Mouse (Mus musculus): ENCODE measurements around the gene Hist1h4h.
A peak's percentile ranks its signal among the peaks of the same experiment; 100 is the strongest.
"Not testable (repeated sequence)": the region's sequence is repeated elsewhere in the genome, so short reads cannot be mapped to it uniquely, and the experiment has no call there.

Hist1h4h gene

DNA sequence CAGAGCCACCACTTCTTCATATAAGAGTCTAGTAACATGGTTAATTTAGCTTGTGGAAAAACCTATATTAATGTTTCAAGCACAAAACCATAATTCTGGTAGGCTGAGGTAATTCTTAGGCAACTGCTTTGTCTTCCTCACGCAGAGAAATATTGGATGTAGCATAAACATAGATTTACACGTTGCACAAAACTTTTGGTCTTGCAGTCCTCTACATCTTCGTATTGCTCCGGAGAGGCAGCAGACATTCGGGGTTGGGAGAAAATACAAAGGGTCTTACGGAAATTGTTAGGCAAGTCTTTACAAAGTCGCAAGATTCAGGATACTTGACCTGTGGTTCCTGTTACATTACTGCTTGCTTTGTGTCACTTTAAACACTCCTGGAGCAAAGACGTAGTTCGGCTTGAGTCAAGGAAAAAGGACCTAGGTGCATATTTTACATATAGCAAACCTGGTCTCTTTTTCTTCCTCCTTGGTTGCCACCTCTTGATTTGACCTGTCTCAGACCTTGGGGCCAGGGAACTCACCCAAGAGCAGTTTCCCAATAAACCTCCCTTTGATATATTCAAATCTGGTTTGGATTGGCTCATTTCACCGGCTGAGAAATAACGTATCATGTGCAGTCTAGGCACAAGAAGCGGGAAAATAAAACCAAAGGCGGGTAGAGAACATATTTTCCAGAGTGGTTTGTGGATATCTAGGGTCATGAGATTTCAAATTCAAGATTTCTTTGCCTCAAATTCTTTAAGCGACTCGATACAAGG lies 3.7 kb downstream of the Hist1h4h start:
- peak; percentile 45 for ATAC-seq (ENCODE audit: low TSS enrichment)

DNA sequence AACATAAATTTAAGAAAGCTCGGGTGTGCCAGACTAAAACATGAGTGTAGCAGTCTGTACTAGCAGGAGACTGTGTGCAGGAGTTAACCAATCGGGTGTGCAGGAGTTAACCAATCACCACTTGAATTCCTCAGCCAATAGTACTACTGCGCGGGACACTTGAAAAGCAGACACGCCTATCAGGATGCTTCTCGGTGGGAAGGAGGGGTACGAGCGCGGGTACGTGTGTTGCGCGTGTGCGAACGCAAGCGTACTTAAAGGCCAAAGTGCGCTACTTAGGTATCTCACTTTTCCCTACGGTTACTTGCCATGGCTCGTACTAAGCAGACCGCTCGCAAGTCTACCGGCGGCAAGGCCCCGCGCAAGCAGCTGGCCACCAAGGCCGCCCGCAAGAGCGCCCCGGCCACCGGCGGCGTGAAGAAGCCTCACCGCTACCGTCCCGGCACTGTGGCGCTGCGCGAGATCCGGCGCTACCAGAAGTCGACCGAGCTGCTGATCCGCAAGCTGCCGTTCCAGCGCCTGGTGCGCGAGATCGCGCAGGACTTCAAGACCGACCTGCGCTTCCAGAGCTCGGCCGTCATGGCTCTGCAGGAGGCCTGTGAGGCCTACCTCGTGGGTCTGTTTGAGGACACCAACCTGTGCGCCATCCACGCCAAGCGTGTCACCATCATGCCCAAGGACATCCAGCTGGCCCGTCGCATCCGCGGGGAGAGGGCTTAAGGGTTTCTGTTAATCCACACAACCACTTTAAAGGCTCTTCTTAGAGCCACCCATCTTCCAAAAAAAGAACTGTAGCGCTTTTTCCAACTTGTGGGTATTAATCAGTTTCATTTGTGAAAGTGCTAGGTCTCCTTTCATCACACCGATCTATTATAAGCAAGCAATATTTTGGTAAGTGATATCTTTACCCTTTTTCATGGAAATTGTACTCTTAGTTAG lies 4.6 kb downstream of the Hist1h4h start, which contains the start of gene Hist1h3g:
Hist1h3g (plus strand) TSS at position 286 of the 939 bp plus-strand sequence.
- ATAC-seq (ENCODE audit: low TSS enrichment), result peak; percentile 87

DNA sequence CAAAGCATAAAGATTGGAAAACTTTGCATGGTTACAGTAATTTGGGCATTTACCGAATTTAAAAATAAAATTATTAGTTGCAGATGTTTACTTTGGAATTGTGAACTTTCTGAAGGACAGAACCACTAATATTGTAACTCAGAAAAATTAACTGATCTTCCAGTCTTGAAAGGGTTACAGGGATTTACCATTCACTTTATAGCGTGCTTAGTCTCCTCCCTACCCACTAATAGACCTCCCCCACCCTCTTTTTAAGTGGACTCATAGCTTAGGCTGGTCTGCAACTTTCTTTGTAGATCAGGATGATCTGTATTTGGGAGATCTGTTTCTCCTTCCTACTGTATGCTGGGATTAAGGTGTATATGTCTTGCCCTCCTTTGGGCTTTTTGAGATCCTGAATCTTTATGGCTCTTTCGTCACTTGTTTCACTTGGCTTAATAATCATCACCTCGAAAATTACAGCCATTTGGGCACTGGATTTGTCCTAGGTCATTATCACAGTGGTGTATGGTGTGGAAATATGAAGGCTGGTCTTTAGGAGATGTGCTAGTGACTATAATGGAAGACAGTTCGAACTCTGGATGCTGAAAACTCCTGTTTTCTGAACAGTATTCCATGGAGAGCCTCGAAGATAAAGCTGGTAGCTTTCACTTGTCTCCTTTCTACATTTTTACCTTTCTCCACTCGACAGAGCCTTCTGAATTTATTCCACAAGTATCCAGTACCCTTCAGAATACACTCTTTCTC lies 5.4 kb downstream of the Hist1h4h start:
- no peak for ATAC-seq (ENCODE audit: low TSS enrichment)

DNA sequence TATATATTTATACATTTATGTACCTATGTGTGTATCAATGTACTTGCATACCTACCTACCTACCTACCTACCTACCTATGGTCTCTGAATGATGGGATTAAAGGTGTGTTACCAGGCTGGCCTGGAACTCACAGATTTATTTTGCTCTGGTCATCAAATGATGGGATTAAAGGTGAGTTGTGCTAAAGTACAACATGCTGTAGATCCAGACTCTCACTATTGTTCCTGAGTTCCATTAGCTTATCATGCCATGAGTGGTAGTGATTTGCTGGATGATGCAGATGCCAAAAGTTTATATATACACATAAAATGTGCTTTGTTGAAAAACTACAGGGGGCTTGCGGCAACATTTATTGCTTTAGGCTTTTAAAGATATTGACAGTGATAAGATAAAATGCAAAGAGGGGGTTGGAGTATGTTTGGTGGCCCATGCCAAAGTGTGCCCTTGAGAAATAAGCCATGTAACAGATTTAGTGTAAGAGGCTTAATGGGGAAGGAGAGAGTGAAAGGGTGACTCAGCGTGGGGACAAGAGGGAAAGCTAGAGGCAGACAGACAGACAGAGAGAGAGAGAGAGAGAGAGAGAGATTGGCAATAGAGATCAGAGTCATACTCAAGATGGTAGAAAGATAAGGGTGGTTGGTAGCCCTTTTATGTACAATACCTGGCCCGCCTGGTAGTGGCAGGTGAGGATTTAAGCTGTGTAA lies 6.3 kb downstream of the Hist1h4h start:
- no peak for ATAC-seq (ENCODE audit: low TSS enrichment)

DNA sequence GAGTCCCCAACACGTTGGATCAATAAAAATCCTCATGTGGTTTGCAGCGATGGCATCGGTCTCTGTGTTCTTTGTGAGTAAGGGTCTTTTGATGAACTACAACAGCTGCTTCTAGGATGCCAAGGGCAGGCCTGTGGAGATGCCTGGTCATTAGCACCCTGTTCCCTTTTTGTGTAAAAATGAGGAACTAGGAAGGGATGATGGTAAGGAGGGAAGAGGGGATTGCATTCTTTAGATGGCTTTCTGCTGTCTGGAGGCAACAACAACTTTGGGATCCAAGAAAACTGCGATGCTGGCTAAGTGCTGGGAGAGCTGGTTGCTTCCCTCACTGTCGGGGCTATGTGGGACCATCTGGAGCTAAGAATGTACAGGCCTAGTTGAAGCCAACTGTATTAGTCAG lies 7.4 kb downstream of the Hist1h4h start:
- ATAC-seq (ENCODE audit: low TSS enrichment), result no peak

DNA sequence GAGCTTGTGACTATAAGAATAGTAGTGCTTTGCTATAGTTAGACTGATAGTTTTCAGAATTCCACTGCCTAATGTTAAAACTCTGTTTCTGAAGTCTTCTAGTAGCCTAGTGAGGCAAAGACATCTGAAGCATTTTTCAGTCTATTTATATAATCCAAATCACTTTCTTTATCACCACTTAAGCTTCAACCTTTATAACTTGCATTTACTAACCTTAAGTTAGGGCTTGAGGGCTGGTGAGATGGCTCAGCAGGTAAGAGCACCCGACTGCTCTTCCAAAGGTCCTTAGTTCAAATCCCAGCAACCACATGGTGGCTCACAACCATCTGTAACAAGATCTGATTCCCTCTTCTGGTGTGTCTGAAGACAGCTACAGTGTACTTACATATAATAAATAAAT lies 9.0 kb downstream of the Hist1h4h start:
- not testable (repeated sequence) for ATAC-seq (ENCODE audit: low TSS enrichment)

DNA sequence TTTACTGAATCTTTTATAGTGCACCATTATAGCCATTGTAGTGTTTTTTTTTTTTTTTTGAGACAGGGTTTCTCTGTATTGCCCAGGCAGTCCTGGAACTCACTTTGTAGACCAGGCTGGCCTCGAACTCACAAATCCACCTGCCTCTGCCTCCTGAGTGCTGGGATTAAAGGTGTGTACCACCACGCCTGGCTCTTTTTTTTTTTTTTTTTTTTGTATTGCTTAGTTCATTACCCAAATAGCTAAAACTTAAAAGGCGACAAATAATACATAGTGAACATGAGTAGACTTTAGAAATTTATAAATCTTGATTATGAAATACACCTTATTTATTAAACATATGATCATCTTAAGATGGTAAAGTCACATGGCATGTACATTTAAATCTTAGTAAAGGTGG lies 10.6 kb downstream of the Hist1h4h start:
- ATAC-seq (ENCODE audit: low TSS enrichment), result no peak

DNA sequence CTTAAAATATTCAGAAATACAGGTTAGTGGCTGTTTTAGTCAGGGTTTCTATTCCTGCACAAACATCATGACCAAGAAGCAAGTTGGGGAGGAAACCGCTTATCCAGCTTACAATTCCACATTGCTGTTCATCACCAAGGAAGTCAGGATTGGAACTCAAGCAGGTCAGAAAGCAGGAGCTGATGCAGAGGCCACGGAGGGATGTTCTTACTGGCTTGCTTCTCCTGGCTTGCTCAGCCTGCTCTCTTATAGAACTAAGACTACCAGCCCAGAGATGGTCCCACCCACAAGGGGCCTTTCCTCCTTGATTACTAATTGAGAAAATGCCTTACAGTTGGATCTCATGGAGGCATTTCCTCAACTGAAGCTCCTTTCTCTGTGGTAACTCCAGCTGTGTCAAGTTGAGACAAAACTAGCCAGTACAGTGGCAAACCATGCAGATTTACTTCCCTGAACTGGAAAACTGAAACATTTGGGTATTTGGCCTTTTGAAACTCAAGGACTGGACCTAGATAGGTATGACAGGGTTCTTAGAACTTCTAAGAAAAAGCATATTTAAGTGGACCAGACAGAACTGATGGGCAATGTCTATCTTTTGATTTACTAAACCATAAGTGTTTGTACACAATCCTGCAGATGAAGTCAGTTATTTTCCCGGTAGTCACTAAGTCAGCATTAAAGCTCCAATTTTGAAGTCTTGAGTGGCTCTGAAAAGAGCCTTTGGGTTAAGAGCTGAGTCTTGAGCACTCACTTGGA lies 11.6 kb downstream of the Hist1h4h start:
- ATAC-seq (ENCODE audit: low TSS enrichment), result not testable (repeated sequence)

DNA sequence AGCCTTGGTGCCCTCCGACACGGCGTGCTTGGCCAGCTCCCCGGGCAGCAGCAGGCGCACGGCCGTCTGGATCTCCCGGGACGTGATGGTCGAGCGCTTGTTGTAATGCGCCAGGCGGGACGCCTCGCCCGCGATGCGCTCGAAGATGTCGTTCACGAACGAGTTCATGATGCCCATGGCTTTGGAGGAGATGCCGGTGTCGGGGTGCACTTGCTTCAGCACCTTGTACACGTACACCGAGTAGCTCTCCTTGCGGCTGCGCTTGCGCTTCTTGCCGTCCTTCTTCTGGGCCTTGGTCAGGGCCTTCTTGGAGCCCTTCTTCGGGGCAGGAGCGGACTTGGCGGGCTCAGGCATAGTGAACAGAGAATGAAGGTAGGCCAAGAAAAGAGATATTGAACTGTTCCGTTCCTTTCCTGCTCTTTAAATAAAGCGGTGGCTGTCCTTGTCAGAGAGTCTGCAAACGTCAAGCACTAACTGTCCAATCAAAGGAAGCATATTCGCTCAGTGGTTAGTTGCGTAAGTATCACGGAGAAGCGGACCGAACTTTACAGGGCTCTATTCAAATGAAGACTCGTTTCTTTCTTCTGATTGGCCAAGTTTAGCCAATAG lies 12.3 kb downstream of the Hist1h4h start, which contains the start of gene Hist1h2bh:
Hist1h2bh (minus strand) TSS at position 394 of the 609 bp plus-strand sequence.
- peak; percentile 98 for ATAC-seq (ENCODE audit: low TSS enrichment)

DNA sequence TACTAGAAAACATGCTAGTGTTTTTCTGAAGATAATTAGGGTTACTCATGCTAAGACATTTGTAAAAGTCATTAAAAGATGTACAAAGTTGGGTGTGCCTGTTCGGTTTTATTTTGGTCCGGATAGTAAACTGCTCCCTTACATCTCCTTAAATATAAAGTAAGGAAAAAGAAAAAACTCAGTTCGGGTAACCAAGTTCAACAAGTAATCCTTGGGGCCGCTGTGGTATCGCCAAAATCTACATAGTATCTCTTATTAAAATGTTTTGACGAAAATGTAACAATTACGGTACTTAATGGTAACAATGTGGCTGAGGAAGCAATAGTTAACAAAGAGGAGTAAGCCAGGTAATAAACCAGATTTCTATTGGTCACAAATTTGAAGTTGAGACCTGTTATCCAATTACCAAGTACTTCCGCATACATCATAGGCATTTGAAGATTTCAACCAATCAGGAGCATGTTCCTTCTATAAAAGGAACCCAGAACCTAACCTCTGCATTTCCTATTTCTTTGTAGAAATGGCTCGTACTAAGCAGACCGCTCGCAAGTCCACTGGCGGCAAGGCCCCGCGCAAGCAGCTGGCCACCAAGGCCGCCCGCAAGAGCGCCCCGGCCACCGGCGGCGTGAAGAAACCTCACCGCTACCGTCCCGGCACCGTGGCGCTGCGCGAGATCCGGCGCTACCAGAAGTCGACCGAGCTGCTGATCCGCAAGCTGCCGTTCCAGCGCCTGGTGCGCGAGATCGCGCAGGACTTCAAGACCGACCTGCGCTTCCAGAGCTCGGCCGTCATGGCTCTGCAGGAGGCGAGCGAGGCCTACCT lies 13.3 kb downstream of the Hist1h4h start, which contains the start of gene Hist1h3f:
Hist1h3f (plus strand) TSS at position 88 of the 822 bp plus-strand sequence.
- ATAC-seq (ENCODE audit: low TSS enrichment), result peak; percentile 95

DNA sequence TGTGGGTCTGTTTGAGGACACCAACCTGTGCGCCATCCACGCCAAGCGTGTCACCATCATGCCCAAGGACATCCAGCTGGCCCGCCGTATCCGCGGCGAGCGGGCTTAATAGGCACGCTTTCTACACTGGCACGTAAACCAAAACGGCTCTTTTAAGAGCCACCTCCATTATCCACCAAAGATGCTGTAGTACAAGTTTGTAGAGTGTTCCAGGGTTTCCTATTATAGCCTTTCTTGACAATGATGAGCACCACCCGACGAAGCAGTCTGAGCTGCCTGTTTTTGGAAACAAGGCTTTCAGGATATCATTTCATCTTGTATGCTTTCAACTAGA lies 13.9 kb downstream of the Hist1h4h start:
- ATAC-seq (ENCODE audit: low TSS enrichment), result peak; percentile 53

DNA sequence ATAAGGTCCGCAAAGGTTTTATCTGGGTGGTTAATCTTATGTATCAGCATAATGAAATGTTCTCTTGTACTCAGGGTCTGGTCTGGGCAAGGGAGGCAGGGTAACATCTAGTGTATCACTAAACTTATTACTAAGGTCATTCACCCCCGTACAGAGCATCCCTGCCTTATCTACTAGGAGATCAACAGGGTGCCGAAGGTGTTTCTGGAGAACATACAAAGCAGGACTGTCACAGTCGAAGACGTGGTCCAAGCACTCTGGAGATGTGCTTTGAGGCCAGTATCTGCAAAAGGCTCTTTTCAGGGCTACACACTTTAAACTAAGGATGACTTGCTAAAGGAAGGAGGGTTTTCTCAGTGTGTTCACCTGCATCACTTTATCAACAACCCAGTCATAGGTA lies 15.8 kb downstream of the Hist1h4h start:
- no peak for ATAC-seq (ENCODE audit: low TSS enrichment)

DNA sequence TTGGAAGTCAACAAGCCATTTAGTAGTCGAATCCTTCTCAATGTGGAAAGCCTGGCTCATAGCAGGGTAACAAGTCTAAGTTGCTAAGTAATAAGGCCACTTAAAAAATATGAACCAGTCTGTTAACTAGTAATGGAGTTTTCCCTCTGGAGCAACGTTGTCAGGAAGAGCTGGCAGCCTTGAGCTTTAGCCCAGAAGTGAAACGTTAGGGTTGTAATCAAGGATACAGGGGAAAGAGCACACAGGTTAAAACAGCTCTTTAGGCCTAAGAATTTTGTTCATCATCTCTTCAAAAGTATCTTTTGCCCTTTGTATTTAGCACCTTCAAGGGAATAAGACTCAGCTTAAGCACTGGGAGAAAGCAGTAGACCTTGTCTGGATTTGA lies 19.9 kb downstream of the Hist1h4h start:
- ATAC-seq (ENCODE audit: low TSS enrichment), result no peak

DNA sequence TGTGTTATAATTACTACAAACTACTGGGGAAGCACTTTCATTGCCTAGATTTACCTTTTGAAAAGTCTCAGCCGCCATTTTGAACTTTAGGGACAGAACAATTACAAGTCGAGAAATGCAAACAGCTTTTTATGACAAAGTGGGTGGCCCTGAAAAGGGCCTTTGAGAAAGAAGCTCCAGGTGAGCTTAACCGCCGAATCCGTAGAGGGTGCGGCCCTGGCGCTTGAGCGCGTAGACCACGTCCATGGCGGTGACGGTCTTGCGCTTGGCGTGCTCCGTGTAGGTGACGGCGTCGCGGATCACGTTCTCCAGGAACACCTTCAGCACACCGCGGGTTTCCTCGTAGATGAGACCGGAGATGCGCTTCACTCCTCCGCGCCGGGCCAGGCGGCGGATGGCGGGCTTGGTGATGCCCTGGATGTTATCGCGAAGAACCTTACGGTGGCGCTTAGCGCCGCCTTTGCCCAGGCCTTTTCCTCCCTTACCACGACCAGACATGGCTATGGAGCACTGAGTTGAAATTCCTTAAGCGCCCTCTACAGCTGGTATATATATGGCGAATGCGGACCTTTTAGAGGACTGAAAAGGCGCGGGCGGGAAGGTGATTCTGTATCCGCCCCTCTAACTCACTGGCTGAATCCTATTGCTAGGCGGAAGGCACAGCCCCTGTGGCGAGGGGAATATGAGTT lies 20.4 kb downstream of the Hist1h4h start, which contains the start of gene Hist1h4f:
Hist1h4f (minus strand) TSS at position 503 of the 689 bp plus-strand sequence.
- ATAC-seq (ENCODE audit: low TSS enrichment), result peak; percentile 88

DNA sequence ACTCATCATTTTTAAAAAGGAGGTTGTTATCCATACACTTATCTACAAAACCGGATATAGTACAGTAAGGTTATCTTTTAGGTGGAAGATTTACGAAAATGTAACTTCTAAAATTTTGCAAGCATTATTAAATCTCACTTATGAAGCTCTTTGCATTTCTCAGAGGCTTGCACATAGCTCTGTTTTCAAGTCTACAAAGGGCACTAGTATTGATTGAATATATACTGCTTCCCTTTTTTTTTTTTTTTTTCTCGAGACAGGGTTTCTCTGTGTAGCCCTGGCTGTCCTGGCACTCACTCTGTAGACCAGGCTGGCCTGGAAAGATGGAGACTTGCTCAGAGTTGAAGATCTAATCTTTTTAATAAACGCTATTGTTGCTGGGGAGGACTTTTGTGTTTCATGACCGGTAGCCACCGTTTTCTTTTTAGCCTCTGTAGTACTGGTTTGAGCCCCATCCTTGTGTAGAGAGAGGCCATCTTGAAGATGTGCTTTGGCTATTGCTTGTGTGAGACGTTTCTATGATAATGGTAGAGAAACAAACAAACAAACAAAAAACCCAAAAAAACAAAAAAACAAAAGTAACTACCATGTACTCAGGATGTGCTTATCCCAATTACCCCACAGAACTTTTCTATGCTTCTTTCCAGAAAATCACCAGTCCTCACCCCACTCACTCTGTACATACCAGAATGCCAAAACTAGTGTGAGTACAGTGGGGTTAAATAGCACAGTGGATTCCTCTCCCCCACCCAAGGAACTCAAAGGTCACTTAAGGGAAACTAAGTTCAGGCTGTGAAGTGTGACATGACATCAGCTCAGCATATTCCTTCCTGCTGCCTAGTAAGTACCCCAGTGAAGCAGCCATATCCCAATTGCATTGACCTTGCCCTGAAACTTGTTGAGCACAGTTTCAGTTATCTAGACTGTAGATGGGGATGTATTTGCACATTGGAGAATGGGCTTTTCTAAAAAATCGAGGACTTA lies 21.4 kb downstream of the Hist1h4h start:
- ATAC-seq (ENCODE audit: low TSS enrichment), result no peak

DNA sequence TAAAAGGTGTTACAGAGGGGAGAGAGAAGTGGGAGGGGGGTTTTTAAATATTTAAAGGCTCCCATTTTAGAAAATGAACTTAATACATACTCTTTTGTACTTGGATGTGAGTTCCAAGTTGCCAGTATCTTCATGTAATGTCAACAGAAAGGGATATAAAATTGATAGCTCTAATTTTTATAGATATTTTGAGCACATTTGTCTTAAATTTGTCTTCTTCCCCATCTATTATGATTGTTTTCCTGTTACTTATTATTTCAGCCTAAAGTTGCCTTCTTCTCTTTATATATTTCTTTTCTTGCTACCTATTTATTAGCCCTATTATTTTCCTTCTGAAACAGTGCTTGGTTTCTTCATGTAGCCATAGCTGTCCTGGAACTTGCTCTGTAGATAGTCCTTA lies 22.1 kb downstream of the Hist1h4h start, which contains the start of gene Hist1h1d:
Hist1h1d (plus strand) TSS at position 301 of the 400 bp plus-strand sequence.
- no peak for ATAC-seq (ENCODE audit: low TSS enrichment)

DNA sequence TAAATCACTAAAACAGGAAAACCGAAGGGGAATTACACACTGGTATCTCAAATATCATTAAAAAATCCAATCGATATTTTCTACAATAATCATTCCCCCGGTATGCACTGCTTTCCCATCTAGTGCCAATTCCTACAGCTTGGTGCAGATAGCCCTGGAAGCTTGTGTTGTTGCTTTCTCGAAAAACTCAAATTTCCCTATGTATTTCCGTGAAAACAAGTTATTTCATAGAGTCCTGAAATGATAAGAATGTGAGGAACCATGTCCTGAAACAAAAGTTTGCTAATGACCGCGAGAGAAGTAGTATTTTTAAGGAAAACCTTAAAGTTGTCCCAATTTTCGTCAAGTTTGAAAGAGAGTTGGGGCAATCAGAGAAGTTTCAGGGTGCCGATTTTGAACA lies 23.5 kb downstream of the Hist1h4h start:
- ATAC-seq (ENCODE audit: low TSS enrichment), result no peak
